ENCODE assay signal across 9 mouse cellular contexts in the genomic region with DNA sequence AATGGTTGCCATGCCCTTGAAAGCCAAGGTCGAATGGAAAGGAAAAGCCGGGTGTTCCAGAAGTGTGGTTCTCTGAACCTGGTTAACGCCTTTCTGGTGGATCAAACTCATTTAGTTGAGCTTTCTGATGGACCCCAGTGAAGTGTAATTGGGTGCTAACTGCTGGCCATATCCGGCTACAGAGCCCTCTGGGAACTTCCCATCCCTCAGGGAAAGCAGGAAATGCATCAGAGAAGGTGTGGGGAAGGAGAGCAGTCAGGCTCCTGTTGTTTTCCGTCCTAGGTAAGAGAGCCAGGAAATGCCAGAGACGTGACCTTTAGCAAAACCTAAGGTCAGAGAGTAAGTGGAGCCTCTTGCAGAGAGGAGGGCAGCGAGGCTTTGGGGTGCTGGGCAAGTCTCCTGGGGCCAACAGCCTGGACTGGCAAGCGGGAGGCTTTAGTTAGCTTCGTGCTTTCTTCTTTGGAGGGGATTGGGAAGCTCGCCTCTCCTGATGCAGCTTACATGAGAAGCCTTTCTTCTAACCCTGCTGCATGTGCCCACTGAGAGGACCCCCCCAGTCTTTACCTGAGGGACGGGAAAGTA. TPM values are rescaled to one million over a fixed set of nuclear protein-coding genes. Genes with fewer than 3 reads are reported as not detected.
A peak's percentile ranks its signal among the peaks of the same experiment; 100 is the strongest.
DNase-seq lines count a peak whose midpoint lies in the region; ATAC-seq and TF ChIP-seq lines count a peak whose summit lies in the region.
"Had no signal": no experiment of that assay in that cellular context is flagged by ENCODE, and none has a peak within 500 bp of the region (broad histone marks: within the 10 kb centered on the region; RNA-seq: fewer than 3 reads in every experiment).

No protein-coding gene starts in this region.

- H3K4me3 ChIP-seq in intestine, embryonic 14.5 days (ENCODE audit: low read depth, low read length), result no peak overlapping the region
- H3K4me3 ChIP-seq in intestine, postnatal 0 days (ENCODE audit: low read depth, low read length), result no peak overlapping the region
- no peak overlapping the region for H3K4me3 ChIP-seq in heart, embryonic 13.5 days
- H3K4me3 ChIP-seq in limb, embryonic 15.5 days, result no peak overlapping the region

- no peak for TF ChIP-seq CTCF in intestine, postnatal 0 days (IDR thresholded peaks at IDR 0.05; ENCODE audit: low read depth)

- no peak overlapping the region for H3K4me2 ChIP-seq in intestine, embryonic 14.5 days (ENCODE audit: low read length)
- H3K4me2 ChIP-seq in intestine, postnatal 0 days (replicated peaks; ENCODE audit: low read depth), result no peak overlapping the region
- no peak overlapping the region for H3K4me2 ChIP-seq in heart, embryonic 13.5 days
- H3K4me2 ChIP-seq in limb, embryonic 15.5 days, result no peak overlapping the region

- peaks cover 30% of the 10 kb centered on the region for H3K36me3 ChIP-seq in intestine, embryonic 14.5 days (ENCODE audit: control insufficient read depth, insufficient read depth, low read length)
- H3K36me3 ChIP-seq in intestine, postnatal 0 days (ENCODE audit: control insufficient read depth, insufficient read depth), result peaks cover 28% of the 10 kb centered on the region
- H3K36me3 ChIP-seq in heart, embryonic 13.5 days, result peaks cover 42% of the 10 kb centered on the region
- H3K36me3 ChIP-seq in limb, embryonic 15.5 days, result peaks cover 37% of the 10 kb centered on the region

- no peak for DNase-seq in intestine, embryonic 14.5 days (ENCODE audit: low spot score)
- DNase-seq in WW6 (ENCODE audit: low read depth, low spot score), result peak; percentile 82
- DNase-seq in thymus, postnatal 10 days (ENCODE audit: low spot score in 2 of 2), result no peak
- DNase-seq in cerebellum, postnatal 10 days, result no peak

- H3K27ac ChIP-seq in intestine, embryonic 14.5 days (ENCODE audit: low read depth), result peak overlapping the region; percentile 43; the same call in 1 of the 2 replicates
- no peak overlapping the region for H3K27ac ChIP-seq in intestine, postnatal 0 days (ENCODE audit: low read depth, low read length)
- peak overlapping the region; percentile 87 for H3K27ac ChIP-seq in heart, embryonic 13.5 days (replicated peaks)
- H3K27ac ChIP-seq in limb, embryonic 15.5 days, result peak overlapping the region; percentile 76

- ATAC-seq in intestine, embryonic 14.5 days (replicated peaks; ENCODE audit: low FRiP score, low TSS enrichment, low read depth), result no peak
- ATAC-seq in intestine, postnatal 0 days, result no peak
- no peak for ATAC-seq in heart, embryonic 13.5 days (ENCODE audit: extremely low read depth, insufficient number of reproducible peaks, low FRiP score, low TSS enrichment)
- no peak for ATAC-seq in limb, embryonic 15.5 days (ENCODE audit: insufficient number of reproducible peaks, low FRiP score, low TSS enrichment, low read depth)
- ATAC-seq in megakaryocyte, adult 5-6 weeks (ENCODE audit: poor library complexity, severe bottlenecking), result no peak

- H3K9ac ChIP-seq in intestine, embryonic 14.5 days (ENCODE audit: low read length), result no peak overlapping the region
- no peak overlapping the region for H3K9ac ChIP-seq in intestine, postnatal 0 days (ENCODE audit: low read depth, low read length)
- H3K9ac ChIP-seq in heart, embryonic 13.5 days, result peak overlapping the region; percentile 58
- H3K9ac ChIP-seq in limb, embryonic 15.5 days, result no peak overlapping the region

- no peaks in the 10 kb centered on the region for H3K27me3 ChIP-seq in intestine, embryonic 14.5 days (replicated peaks; ENCODE audit: control insufficient read depth, insufficient read depth, low read length)
- no peaks in the 10 kb centered on the region for H3K27me3 ChIP-seq in intestine, postnatal 0 days (replicated peaks; ENCODE audit: control insufficient read depth, insufficient read depth, low read length)
- H3K27me3 ChIP-seq in heart, embryonic 13.5 days (replicated peaks), result no peaks in the 10 kb centered on the region
- no peaks in the 10 kb centered on the region for H3K27me3 ChIP-seq in limb, embryonic 15.5 days
- H3K27me3 ChIP-seq: Patski had no signal

- no peaks in the 10 kb centered on the region for H3K9me3 ChIP-seq in intestine, embryonic 14.5 days (ENCODE audit: control insufficient read depth, low read length)
- H3K9me3 ChIP-seq in intestine, postnatal 0 days (ENCODE audit: control insufficient read depth), result no peaks in the 10 kb centered on the region
- no peaks in the 10 kb centered on the region for H3K9me3 ChIP-seq in heart, embryonic 13.5 days
- H3K9me3 ChIP-seq in limb, embryonic 15.5 days, result no peaks in the 10 kb centered on the region

- H3K4me1 ChIP-seq in intestine, embryonic 14.5 days (replicated peaks; ENCODE audit: control insufficient read depth, insufficient read depth, low read length), result peaks cover 17% of the 10 kb centered on the region
- peaks cover 13% of the 10 kb centered on the region; the same call in 1 of the 2 replicates for H3K4me1 ChIP-seq in intestine, postnatal 0 days (replicated peaks; ENCODE audit: control insufficient read depth, insufficient read depth, low read length)
- H3K4me1 ChIP-seq in heart, embryonic 13.5 days, result peaks cover 58% of the 10 kb centered on the region
- peaks cover 47% of the 10 kb centered on the region for H3K4me1 ChIP-seq in limb, embryonic 15.5 days

- 67% methylated on average over 11 of the region's 11 CpGs for WGBS in intestine, embryonic 14.5 days
- WGBS in intestine, postnatal 0 days, result 74% methylated on average over 11 of the region's 11 CpGs
- WGBS in heart, embryonic 13.5 days, result 53% methylated on average over 11 of the region's 11 CpGs
- WGBS in limb, embryonic 15.5 days, result 56% methylated on average over 11 of the region's 11 CpGs

RNA-seq across cellular contexts. Expression of gene Sec14l1, which starts 32.5 kb away (rescaled TPM):
- 22.3 and 23.6 TPM in 2 replicates for polyA plus RNA-seq in intestine, embryonic 14.5 days (2014; fragmentation: Nextera tagmentation; extraction: Ambion mirVana)
- 22.8 and 23.9 TPM in 2 replicates for polyA plus RNA-seq in intestine, postnatal 0 days (2015; fragmentation: Nextera tagmentation; extraction: Ambion mirVana)
- 44.5 and 45.3 TPM in 2 replicates for polyA plus RNA-seq in heart, embryonic 13.5 days (2015; fragmentation: Nextera tagmentation; extraction: Ambion mirVana)
- polyA plus RNA-seq in limb, embryonic 15.5 days (2015; fragmentation: Nextera tagmentation; extraction: Ambion mirVana), result 59.2 and 69.7 TPM in 2 replicates
- total RNA-seq in megakaryocyte, adult 5-6 weeks (2015), result 24.3 and 29.1 TPM in 2 replicates
- total RNA-seq in megakaryocyte, adult 5-6 weeks (2017), result 32.3 and 41.7 TPM in 2 replicates
